Mouse (Mus musculus): ENCODE measurements around the gene Tenm3. TPM values are rescaled to one million over a fixed set of nuclear protein-coding genes. Genes with fewer than 3 reads are reported as not detected.

Gene Tenm3
- polyA plus RNA-seq, 1 experiment from 2014 or later, result 26.2 TPM

DNA sequence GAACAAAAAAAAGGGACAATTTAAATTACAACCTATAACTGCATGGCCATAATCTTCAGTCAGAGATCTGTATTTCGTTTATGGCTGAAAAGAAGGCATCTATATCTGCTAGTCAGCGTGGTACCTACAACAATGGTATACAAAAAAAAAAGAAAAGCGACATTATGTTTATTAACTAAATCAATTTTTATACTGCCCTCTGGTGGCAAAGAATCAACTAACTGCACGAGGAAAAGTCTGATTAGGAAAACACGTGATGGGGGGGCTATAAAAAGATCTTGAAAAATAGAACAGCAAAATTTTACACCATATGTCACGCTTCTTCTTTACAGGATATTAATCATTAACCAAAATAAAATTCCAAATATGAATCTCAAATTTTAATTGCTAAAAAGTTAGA is 316.3 kb downstream of the Tenm3 start:
- H3K4me3 ChIP-seq (replicated peaks), result no peak overlapping the region
- H3K27ac ChIP-seq, result no peak overlapping the region
- no peaks in the 10 kb centered on the region for H3K9me3 ChIP-seq (replicated peaks)
- ATAC-seq (replicated peaks; ENCODE audit: low FRiP score), result no peak
- no peak overlapping the region for H3K9ac ChIP-seq
- H3K4me1 ChIP-seq, result peaks cover 9% of the 10 kb centered on the region; the same call in 1 of the 2 replicates
- H3K4me2 ChIP-seq, result no peak overlapping the region
- H3K27me3 ChIP-seq, result no peaks in the 10 kb centered on the region
- no peaks in the 10 kb centered on the region for H3K36me3 ChIP-seq
- 41% methylated on average over 6 of the region's 6 CpGs for WGBS

DNA sequence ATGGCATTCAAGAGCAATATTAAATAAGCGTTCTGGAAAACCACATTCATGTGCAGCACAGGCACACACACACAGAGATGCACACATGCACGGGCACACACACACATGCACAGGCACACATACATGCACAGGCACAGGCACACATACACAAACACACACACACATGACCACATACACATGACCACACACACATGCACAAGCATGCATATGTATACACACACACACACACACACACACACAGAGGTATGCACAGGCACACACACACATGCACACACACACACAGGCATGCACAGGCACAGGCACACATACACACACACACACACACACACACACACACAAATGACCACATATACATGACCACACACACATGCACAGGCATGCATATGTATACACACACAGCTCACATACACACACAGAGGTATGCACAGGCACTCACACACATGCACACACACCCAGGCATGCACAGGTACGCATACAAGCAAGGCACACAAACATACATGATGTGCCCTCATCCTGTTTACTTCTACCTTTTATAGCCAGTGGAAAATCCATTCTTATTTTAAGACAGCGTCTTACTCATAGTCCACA is 321.1 kb downstream of the Tenm3 start:
- no peak overlapping the region for H3K4me3 ChIP-seq (replicated peaks)
- H3K4me1 ChIP-seq, result 0 out of 2 replicates have a peak, but pooled peaks cover under 1% of the 10 kb centered on the region
- no peaks in the 10 kb centered on the region for H3K27me3 ChIP-seq
- no peak overlapping the region for H3K9ac ChIP-seq
- no peak overlapping the region for H3K27ac ChIP-seq
- WGBS, result 93% methylated on average over 4 of the region's 4 CpGs
- no peak overlapping the region for H3K4me2 ChIP-seq
- H3K9me3 ChIP-seq (replicated peaks), result no peaks in the 10 kb centered on the region
- no peak for ATAC-seq (replicated peaks; ENCODE audit: low FRiP score)
- H3K36me3 ChIP-seq, result no peaks in the 10 kb centered on the region

DNA sequence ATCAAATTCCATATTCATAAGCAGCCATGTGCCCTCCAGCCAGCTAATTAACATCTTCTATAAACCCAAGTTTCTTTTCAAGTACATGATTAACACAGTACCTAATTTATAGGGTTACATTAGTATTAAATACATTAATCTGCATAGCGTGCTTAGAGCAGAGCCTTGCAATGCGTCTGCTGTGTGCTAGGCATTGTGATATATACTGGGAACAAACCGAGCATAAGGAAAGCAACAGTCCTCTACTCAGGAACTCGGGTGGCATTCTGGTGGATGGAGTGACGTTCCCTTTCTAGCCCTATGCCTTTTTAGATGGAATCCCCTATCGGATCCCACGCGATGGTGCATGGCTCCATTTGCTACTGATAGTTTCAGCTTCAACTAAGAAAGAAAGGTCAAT is 321.7 kb downstream of the Tenm3 start:
- no peak overlapping the region for H3K9ac ChIP-seq

DNA sequence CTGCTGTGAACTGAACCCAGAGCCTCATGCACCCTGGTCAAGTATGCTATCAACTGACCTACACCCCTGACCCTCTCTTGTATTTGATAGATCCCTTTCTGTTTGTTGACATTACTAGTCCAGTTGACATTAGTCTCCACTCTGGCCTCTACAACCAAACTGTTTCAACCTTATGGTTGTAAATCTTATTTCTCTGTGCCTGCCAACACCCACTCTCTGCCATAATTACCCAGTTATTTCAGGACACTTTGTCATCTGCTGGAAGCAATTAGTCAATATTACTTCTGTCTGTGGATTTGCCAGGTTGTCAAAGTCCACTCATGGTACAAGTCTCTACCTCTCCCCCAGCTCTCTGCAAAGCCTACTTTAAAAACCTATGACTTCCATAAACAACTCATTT is 326.3 kb downstream of the Tenm3 start:
- Histone ChIP-seq H3K27me3 (no peaks in the 10 kb centered on the region), H3K4me1 (peaks cover 11% of the 10 kb centered on the region; the same call in 1 of the 2 replicates), H3K36me3 (no peaks in the 10 kb centered on the region), H3K4me2 (no peak overlapping the region), H3K4me3 (replicated peaks) (no peak overlapping the region), H3K9ac (no peak overlapping the region), H3K9me3 (replicated peaks) (no peaks in the 10 kb centered on the region), H3K27ac (no peak overlapping the region)
- ATAC-seq (replicated peaks; ENCODE audit: low FRiP score), result no peak

More for the DNA sequence above, 321.7 kb downstream of the Tenm3 start:
- ATAC-seq (replicated peaks; ENCODE audit: low FRiP score), result no peak
- H3K9me3 ChIP-seq (replicated peaks), result no peaks in the 10 kb centered on the region
- H3K4me2 ChIP-seq, result no peak overlapping the region
- H3K27me3 ChIP-seq, result no peaks in the 10 kb centered on the region
- peaks cover 6% of the 10 kb centered on the region; the same call in 1 of the 2 replicates for H3K4me1 ChIP-seq
- H3K27ac ChIP-seq, result no peak overlapping the region
- no peak overlapping the region for H3K4me3 ChIP-seq (replicated peaks)
- 81% methylated on average over 8 of the region's 8 CpGs for WGBS
- H3K36me3 ChIP-seq, result no peaks in the 10 kb centered on the region

DNA sequence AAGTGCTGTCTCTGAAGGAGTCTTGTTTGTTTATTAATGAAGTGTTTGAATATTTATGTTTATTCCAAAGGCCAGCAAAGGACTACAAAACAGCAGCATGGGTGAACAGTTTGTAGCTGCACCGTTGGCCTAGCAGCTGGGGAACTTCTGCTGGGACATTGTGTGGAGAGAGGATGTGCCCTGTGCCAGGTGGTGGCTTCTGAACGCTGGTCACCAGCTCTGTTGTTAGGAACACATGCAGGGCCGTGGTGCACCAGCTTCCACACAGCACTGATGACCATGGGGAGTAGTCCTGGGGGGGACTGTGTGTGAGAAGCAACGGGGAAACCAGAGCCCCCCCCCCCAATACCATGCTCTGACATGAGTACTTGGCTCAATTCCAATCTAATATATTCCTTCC is 329.5 kb downstream of the Tenm3 start:
- Histone ChIP-seq H3K27me3 (no peaks in the 10 kb centered on the region), H3K4me1 (peaks cover 13% of the 10 kb centered on the region; the same call in 1 of the 2 replicates), H3K4me2 (no peak overlapping the region), H3K36me3 (no peaks in the 10 kb centered on the region; the same call in 1 of the 2 replicates), H3K9me3 (replicated peaks) (no peaks in the 10 kb centered on the region), H3K9ac (no peak overlapping the region), H3K27ac (peak overlapping the region; percentile 22; the same call in 1 of the 2 replicates), H3K4me3 (replicated peaks) (no peak overlapping the region)
- 70% methylated on average over 4 of the region's 4 CpGs for WGBS
- ATAC-seq (replicated peaks; ENCODE audit: low FRiP score), result peak; percentile 47; the same call in 1 of the 2 replicates

DNA sequence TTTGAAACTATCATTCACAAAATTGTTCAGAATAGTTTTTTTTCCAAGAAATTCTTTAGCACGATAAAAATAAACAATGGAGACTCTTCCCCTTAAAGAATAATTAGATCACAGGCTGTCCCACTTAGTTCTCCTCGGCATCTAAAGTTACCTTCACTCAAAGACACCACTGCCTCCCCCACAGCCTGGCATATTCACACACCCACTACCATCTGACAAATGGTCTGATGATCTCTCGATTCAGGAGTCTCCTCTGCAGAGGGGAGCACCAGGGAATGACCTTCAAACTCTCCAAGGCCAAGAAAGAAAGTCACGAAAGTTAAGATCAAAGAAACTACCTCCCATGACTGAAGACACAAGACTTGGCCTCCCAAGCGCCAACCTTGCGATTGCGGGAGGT is 329.9 kb downstream of the Tenm3 start:
- Histone ChIP-seq H3K9me3 (replicated peaks) (no peaks in the 10 kb centered on the region), H3K27me3 (no peaks in the 10 kb centered on the region), H3K27ac (peak overlapping the region; percentile 22; the same call in 1 of the 2 replicates), H3K4me1 (peaks cover 18% of the 10 kb centered on the region), H3K4me2 (no peak overlapping the region), H3K36me3 (no peaks in the 10 kb centered on the region; the same call in 1 of the 2 replicates), H3K4me3 (replicated peaks) (no peak overlapping the region), H3K9ac (no peak overlapping the region)
- ATAC-seq (replicated peaks; ENCODE audit: low FRiP score), result peak; percentile 70; the same call in 1 of the 2 replicates
- 48% methylated on average over 7 of the region's 7 CpGs for whole genome bisulfite sequencing

DNA sequence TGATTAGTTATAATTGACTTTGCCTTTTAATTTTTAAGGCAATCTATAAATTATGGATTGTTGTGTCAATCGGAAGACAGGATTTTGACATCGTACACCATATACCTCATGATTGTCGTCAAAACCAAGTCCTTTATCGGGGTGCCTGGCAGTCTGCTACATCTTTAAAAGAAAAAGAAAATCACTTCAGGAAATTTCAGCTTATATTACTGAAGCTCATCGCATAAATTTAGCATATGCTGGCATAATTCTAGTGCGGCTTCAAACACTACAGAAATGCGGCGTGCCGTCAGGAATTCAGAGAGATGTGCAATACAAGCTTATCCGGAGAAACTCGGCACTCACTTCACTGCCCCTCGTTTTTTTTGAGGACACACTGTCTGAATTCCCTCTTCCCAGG is 332.2 kb downstream of the Tenm3 start:
- no peak overlapping the region for H3K4me2 ChIP-seq
- no peak overlapping the region for H3K4me3 ChIP-seq (replicated peaks)
- WGBS, result 91% methylated on average over 12 of the region's 12 CpGs

DNA sequence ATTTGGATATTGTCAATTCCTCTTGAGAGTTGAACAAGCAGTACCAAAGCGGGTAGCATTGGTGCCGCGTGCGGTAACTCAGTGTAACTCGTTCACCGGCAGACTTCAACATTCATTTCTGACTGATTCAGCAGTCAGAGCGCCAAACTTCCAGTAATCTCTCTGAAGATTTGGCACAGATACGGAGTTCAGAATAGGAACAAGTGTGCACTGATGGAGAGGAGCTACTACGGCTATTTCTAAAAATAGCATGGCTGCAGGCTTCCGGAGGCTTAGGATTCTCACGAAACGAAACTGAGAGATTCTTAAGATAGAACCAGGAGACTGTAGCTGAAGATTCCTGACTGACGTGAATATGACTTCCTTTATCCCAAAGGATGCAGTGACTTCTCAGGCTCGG is 332.6 kb downstream of the Tenm3 start:
- Histone ChIP-seq H3K27ac (no peak overlapping the region), H3K4me1 (peaks cover 23% of the 10 kb centered on the region), H3K9ac (no peak overlapping the region), H3K4me2 (no peak overlapping the region), H3K4me3 (replicated peaks) (no peak overlapping the region), H3K36me3 (no peaks in the 10 kb centered on the region; the same call in 1 of the 2 replicates), H3K27me3 (no peaks in the 10 kb centered on the region), H3K9me3 (replicated peaks) (no peaks in the 10 kb centered on the region)
- ATAC-seq (replicated peaks; ENCODE audit: low FRiP score), result no peak
- 86% methylated on average over 14 of the region's 14 CpGs for WGBS

More for the DNA sequence above, 332.2 kb downstream of the Tenm3 start:
- peaks cover 23% of the 10 kb centered on the region for H3K4me1 ChIP-seq
- no peaks in the 10 kb centered on the region for H3K27me3 ChIP-seq
- no peaks in the 10 kb centered on the region; the same call in 1 of the 2 replicates for H3K36me3 ChIP-seq
- H3K27ac ChIP-seq, result no peak overlapping the region
- H3K9ac ChIP-seq, result no peak overlapping the region
- no peak for ATAC-seq (replicated peaks; ENCODE audit: low FRiP score)
- H3K9me3 ChIP-seq (replicated peaks), result no peaks in the 10 kb centered on the region

DNA sequence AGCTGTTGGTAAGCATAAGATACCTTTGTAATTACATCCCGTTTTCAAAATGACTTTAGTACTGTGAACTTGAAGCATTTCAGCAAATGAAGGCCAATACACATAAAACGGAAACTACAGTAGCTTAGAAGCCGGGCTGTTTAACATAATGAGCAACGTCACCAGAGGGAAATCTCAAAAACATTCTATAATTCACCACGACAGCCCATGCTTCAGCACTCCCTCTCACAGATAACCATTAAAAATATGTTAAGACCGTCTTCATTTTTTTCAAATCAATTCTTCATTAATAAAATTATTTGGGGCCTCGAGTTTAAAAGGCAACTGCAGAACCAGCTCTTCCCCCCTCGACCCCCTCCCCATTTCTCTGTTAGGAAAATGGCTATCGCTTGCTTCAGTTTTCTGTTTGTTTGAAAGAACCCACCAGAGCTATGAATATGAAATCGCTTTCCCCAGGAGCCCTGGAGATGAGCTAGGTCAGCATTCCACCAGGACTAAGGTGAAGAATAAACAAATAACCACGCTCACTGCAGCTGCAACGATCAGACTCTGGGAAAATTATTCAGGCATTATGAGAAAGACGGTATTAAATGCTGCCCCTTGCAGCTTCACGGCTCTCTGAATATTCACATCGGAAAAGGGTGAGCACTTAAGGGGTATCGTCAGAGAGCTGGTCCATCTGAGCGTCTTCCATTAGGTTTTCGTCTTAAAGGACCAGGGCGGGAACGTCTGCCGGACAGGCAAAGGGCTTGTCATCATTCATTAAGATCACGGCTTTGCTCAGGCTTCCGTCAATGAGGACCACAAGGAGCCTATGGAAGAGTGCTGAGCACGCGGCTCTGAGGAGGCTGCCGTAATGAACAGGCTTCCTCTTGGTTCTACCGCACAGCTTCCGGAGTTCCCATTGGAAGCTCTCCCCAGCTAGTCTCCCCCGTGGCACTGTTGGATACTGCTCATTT is 334.8 kb downstream of the Tenm3 start:
- WGBS, result 49% methylated on average over 29 of the region's 29 CpGs
- Histone ChIP-seq H3K27ac (no peak overlapping the region), H3K4me3 (replicated peaks) (0 out of 2 replicates have a peak overlapping the region, but pooled peaks have one; percentile 1), H3K36me3 (no peaks in the 10 kb centered on the region; the same call in 1 of the 2 replicates), H3K9ac (no peak overlapping the region), H3K9me3 (replicated peaks) (no peaks in the 10 kb centered on the region), H3K27me3 (no peaks in the 10 kb centered on the region), H3K4me1 (peaks cover 18% of the 10 kb centered on the region), H3K4me2 (peak overlapping the region; percentile 48)
- ATAC-seq (replicated peaks; ENCODE audit: low FRiP score), result 0 out of 2 replicates have a peak, but pooled peaks have one; percentile 43

DNA sequence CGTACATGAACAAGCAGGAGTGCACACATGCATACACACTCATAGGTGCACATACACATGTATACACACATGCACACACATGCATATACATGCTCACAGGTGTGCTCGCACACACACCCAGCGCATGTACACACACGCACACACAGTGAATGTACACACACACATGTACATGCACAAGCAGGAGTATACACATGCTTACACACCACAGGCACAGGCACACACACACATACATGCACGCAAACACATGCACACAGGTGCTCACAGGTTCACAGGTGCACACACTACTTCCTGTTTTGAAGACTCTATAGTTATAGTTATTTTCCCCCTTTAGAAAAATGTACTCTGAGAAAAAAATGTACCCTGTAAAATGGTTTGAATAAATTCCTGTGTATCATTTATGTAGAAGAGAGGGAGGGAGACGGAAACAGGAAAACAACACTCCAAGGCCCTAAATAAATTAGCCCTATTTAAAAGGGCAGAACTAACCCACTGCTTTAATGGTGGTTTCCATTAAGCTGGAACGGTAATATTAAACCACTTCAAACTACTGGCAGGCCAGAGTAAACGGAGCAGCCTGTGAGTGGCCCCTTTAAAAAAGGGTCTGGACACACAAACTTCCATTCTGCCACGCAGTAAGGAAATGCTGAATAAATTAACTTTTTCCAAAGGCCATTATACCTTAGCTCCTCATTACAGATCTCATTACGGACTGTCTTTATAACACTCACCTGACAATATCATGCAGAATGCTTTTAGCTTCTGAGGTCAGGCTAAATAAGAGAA is 335.8 kb downstream of the Tenm3 start:
- ATAC-seq (replicated peaks; ENCODE audit: low FRiP score), result peak; percentile 80
- Histone ChIP-seq H3K9me3 (replicated peaks) (no peaks in the 10 kb centered on the region), H3K4me1 (peaks cover 18% of the 10 kb centered on the region), H3K36me3 (no peaks in the 10 kb centered on the region; the same call in 1 of the 2 replicates), H3K4me2 (no peak overlapping the region), H3K27me3 (no peaks in the 10 kb centered on the region), H3K9ac (no peak overlapping the region), H3K27ac (no peak overlapping the region), H3K4me3 (replicated peaks) (no peak overlapping the region)
- WGBS, result 57% methylated on average over 10 of the region's 10 CpGs

DNA sequence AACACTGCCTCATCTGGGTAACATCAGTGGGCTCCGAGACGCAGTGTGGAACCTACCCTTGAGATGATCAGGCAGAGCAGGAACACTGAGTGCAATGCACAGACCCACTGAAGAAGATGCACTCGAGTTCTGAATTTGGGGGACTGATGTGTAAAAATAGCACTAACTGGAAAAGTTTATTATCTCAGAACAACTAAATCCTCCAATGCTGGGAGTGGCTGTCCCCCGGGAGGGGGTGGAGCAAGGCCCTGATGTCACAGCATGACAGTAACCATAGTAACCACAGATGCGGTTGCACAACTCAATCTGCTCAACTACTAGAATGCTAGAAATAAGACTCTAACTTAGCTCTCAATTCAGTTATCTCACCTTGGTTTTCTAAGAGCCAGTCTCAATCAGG is 351.3 kb downstream of the Tenm3 start:
- H3K27ac ChIP-seq, result no peak overlapping the region
- no peak overlapping the region for H3K9ac ChIP-seq
- no peaks in the 10 kb centered on the region for H3K9me3 ChIP-seq (replicated peaks)
- no peaks in the 10 kb centered on the region for H3K27me3 ChIP-seq
- H3K4me1 ChIP-seq, result peaks cover 16% of the 10 kb centered on the region
- WGBS, result 79% methylated on average over 5 of the region's 5 CpGs
- no peak for ATAC-seq (replicated peaks; ENCODE audit: low FRiP score)
- H3K36me3 ChIP-seq, result no peaks in the 10 kb centered on the region
- H3K4me3 ChIP-seq (replicated peaks), result no peak overlapping the region
- no peak overlapping the region for H3K4me2 ChIP-seq

All from kidney, embryonic 15.5 days (tissue).